Mouse (Mus musculus) hindbrain, embryonic 15.5 days (tissue): Measurements from ENCODE around the gene Fgd4. TPM values are rescaled to one million over a fixed set of nuclear protein-coding genes. Genes with fewer than 3 reads are reported as not detected.
"Not testable (repeated sequence)": the region's sequence is repeated elsewhere in the genome, so short reads cannot be mapped to it uniquely, and the experiment has no call there.

Source experiments
- ATAC-seq: fragments of 200-750 bp; cut with Nextera tagmentation; 2 replicates; pipeline ENCODE4 v1.8.0; 2017; ENCODE audit warnings: low read depth, moderate number of reproducible peaks, moderate TSS enrichment; ENCODE audit not compliant: low FRiP score
- H3K27ac ChIP-seq: fragments of 300-500 bp; sonication (generic); replicated peaks from 2 replicates; pipeline ENCODE4 v1.5.1; 2015; ENCODE audit warnings: mild to moderate bottlenecking, inconsistent platforms
- H3K27me3 ChIP-seq: fragments of 300-500 bp; sonication (generic); 2 replicates; pipeline ENCODE4 v1.6.1; 2015; ENCODE audit warnings: control low read depth, inconsistent platforms
- H3K36me3 ChIP-seq: fragments of 300-500 bp; sonication (generic); 2 replicates; pipeline ENCODE4 v1.6.1; 2015; ENCODE audit warnings: control low read depth, inconsistent platforms
- H3K4me1 ChIP-seq: fragments of 300-500 bp; sonication (generic); replicated peaks from 2 replicates; pipeline ENCODE4 v1.6.1; 2015; ENCODE audit warnings: control low read depth, inconsistent platforms
- H3K4me2 ChIP-seq: fragments of 300-500 bp; sonication (generic); 2 replicates; pipeline ENCODE4 v1.6.1; 2015; ENCODE audit warnings: moderate library complexity, mild to moderate bottlenecking, inconsistent platforms
- H3K4me3 ChIP-seq: fragments of 300-500 bp; sonication (generic); 2 replicates; pipeline ENCODE4 v1.5.1; 2015; ENCODE audit warnings: mild to moderate bottlenecking, inconsistent platforms
- H3K9ac ChIP-seq: fragments of 300-500 bp; sonication (generic); 2 replicates; pipeline ENCODE4 v1.6.1; 2015; ENCODE audit warnings: inconsistent platforms
- H3K9me3 ChIP-seq: fragments of 300-500 bp; sonication (generic); 2 replicates; pipeline ENCODE4 v1.6.1; 2016; ENCODE audit warnings: control low read depth, inconsistent platforms
- WGBS: fragments of 180-500 bp; shearing (Covaris S2); methylation state at CpG from one replicate; pipeline ENCODE4 v1.1.7; 2015; 5-methylcytosine and 5-hydroxymethylcytosine counted together
- polyA plus RNA-seq: library from polyadenylated mRNA; unstranded; fragments of >200 nt; fragmentation: Nextera tagmentation; extraction: Ambion mirVana; gene quantifications from 2 replicates; pipeline ENCODE4 v1.2.1, GENCODE M21; 2015

Gene Fgd4
- polyA plus RNA-seq, 1 experiment from 2014 or later: 19.3 TPM

DNA sequence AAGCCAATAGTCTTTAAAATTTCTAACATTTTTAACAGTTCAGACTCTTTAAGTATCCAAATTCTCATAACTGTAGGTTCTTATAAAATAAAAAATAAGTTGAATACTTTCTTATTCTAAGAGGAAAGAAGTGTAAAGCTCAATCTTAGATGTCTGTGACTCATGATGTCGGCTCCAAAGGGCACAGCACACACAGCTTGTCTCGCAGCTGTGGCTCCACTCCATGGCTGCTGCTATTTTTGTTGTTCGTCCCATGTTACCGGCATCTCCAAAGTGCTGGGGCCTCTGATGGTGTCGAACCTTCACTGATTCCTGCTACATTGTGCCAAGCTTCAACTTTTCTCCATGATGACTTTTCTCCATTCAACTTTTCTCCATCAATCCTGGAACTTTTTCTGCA is 34.1 kb downstream of the Fgd4 start:
- ATAC-seq: no peak
- Histone ChIP-seq H3K4me2 (no peak overlapping the region), H3K4me3 (no peak overlapping the region), H3K9ac (no peak overlapping the region), H3K9me3 (no peaks in the 10 kb centered on the region), H3K4me1 (no peaks in the 10 kb centered on the region), H3K27me3 (no peaks in the 10 kb centered on the region), H3K36me3 (no peaks in the 10 kb centered on the region), H3K27ac (no peak overlapping the region)
- 87% methylated on average over 5 of the region's 5 CpGs for WGBS

DNA sequence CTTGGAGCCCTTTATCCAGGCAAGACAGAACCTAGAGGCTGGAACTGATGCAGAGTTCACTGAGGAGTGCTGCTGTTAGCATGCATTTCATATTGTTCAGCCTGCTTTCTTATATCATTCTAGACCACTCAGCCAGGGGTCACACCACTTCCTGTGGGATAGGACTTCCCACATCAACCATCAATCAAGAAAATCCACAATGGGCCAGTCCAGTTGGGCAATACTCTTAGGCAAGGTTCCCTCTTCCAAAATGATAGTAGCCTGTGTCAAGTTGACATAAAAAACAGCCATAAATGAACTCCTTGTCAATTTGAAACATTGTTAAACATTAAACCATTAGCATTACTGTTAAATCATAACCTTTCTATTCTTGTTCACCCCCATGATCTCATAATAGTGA is 34.6 kb downstream of the Fgd4 start:
- Histone ChIP-seq H3K4me3 (no peak overlapping the region), H3K27me3 (no peaks in the 10 kb centered on the region), H3K9ac (no peak overlapping the region), H3K27ac (no peak overlapping the region), H3K36me3 (no peaks in the 10 kb centered on the region), H3K4me1 (0 out of 2 replicates have a peak, but pooled peaks cover under 1% of the 10 kb centered on the region), H3K4me2 (no peak overlapping the region), H3K9me3 (no peaks in the 10 kb centered on the region)
- ATAC-seq: no peak

DNA sequence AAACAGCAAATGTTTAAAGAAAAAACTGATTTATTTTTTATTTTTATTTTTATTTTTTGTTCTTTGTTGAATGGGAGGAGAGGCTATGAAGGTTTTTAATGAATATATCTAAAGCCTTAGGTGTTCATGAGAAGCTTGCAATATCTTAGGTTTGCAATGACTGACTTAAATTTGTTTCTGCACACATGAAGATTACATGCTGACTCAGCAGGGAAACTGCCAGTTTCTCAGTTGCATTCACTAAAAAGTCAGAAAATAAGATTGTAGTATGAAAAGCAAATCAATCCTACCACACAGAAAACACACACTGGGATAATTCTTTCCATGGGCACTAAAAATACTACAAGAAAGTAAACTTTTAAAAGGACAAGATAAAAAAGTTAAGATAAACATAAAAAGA is 39.6 kb downstream of the Fgd4 start:
- no peaks in the 10 kb centered on the region for H3K9me3 ChIP-seq
- H3K4me2 ChIP-seq: peak overlapping the region; percentile 68
- ATAC-seq: no peak
- H3K9ac ChIP-seq: no peak overlapping the region
- H3K4me1 ChIP-seq: peaks cover 24% of the 10 kb centered on the region
- no peak overlapping the region for H3K27ac ChIP-seq
- H3K4me3 ChIP-seq: no peak overlapping the region
- H3K27me3 ChIP-seq: no peaks in the 10 kb centered on the region
- no peaks in the 10 kb centered on the region for H3K36me3 ChIP-seq

GRCm38 (mm10) chr16:16559878-16560531 is 40.3 kb downstream of the Fgd4 start:
- Histone ChIP-seq H3K27me3 (no peaks in the 10 kb centered on the region), H3K9me3 (no peaks in the 10 kb centered on the region), H3K4me1 (peaks cover 28% of the 10 kb centered on the region), H3K4me3 (peak overlapping the region; percentile 58), H3K9ac (peak overlapping the region; percentile 58), H3K4me2 (peak overlapping the region; percentile 68), H3K36me3 (no peaks in the 10 kb centered on the region), H3K27ac (peak overlapping the region; percentile 91)
- WGBS: 2% methylated on average over 9 of the region's 9 CpGs
- ATAC-seq: peak; percentile 98

DNA sequence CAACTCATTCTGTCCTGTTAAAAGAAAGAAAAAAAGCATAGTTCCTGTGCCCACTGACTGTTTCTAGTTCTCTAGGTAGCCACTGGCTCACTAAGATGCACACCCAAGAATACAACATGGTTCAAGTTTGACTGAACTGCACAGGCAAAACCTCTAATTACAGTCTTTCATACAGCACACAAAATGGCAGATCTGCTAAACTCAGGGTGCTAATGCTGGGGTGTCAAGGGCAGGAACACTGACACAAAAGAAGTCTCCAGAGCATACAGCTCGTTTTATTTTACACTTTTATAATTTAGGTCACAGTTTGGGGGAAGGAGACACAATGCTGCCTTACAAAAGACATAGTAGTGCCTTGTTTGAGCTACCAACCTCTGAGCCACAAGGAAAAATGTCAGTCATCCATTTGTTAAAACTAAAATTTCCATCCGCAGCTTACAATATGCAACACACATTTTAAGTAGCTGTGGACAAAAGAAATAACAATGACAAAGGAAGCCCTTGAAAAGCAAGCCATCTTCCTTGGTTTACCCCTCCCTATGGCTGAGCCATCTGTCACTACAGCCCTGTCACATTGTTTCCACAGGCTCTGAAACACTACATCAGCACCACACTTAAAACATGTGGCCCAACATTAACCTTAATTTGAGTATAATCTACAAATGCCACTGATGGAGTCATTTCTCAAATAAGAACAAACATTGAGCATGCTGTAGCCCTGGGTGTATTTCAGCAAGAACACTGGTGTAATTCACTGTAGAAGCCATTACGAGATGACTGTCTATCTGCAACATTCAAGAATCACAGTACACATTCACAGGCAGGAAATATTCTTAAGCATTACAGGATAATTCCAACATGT is 41.1 kb downstream of the Fgd4 start:
- peak; percentile 67 for ATAC-seq
- no peaks in the 10 kb centered on the region for H3K9me3 ChIP-seq
- peaks cover 31% of the 10 kb centered on the region for H3K4me1 ChIP-seq
- H3K27me3 ChIP-seq: no peaks in the 10 kb centered on the region
- peak overlapping the region; percentile 68 for H3K4me2 ChIP-seq
- WGBS: 8% methylated on average over 3 of the region's 3 CpGs
- no peaks in the 10 kb centered on the region for H3K36me3 ChIP-seq
- peak overlapping the region; percentile 58 for H3K9ac ChIP-seq
- peak overlapping the region; percentile 58 for H3K4me3 ChIP-seq
- peak overlapping the region; percentile 91 for H3K27ac ChIP-seq

GRCm38 (mm10) chr16:16557738-16558137 is 42.6 kb downstream of the Fgd4 start:
- no peaks in the 10 kb centered on the region for H3K36me3 ChIP-seq
- H3K4me3 ChIP-seq: peak overlapping the region; percentile 33
- no peaks in the 10 kb centered on the region for H3K9me3 ChIP-seq
- WGBS: 57% methylated on average over 4 of the region's 4 CpGs
- peak overlapping the region; percentile 68 for H3K4me2 ChIP-seq
- peaks cover 33% of the 10 kb centered on the region for H3K4me1 ChIP-seq
- ATAC-seq: no peak
- H3K27ac ChIP-seq: no peak overlapping the region
- H3K27me3 ChIP-seq: no peaks in the 10 kb centered on the region
- H3K9ac ChIP-seq: peak overlapping the region; percentile 31; the same call in 1 of the 2 replicates

DNA sequence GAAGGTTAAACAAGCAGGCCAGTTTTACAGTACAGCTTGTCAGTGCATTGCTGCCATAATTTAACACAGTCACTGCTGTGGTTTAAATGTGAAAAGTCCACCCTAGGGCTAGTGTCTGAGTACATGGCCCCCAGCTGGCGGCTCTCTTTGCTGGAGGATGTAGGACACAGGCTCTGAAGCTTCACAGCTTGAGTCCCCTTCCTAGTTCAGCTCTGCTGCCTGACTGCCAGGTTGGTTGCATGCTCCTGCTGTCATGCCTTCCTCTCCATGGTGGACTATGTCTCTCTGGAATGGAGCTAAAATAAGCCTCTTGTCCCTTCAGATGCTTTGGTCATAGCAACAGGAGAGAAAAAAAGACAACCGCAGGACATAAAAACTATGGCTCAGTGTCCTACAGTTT is 46.3 kb downstream of the Fgd4 start:
- Histone ChIP-seq H3K4me1 (peaks cover 34% of the 10 kb centered on the region), H3K27me3 (no peaks in the 10 kb centered on the region), H3K27ac (no peak overlapping the region), H3K36me3 (no peaks in the 10 kb centered on the region), H3K9me3 (no peaks in the 10 kb centered on the region), H3K4me3 (no peak overlapping the region), H3K9ac (no peak overlapping the region), H3K4me2 (no peak overlapping the region)
- ATAC-seq: no peak
- WGBS: 43% methylated on average over 2 of the region's 2 CpGs

DNA sequence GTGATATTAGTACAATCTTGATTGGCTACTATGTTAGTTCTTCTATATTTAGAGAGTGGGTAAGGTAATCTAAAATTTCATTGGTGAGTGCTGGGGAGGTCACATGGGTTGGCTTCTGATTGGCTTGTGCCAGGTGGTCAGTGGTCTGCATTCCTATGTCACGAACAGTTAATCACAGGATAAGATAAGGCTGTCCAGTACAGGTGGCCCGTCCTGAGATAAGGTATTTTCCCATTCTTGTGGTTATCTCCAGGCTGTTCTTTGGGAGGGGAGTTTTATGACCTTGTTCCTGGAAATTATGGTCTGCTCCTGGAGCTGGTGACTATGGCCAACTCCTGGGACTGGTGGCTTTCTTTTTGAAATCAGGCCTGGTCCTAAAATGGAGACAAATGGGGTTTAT is 48.2 kb downstream of the Fgd4 start:
- H3K4me2 ChIP-seq: no peak overlapping the region
- peaks cover 24% of the 10 kb centered on the region for H3K4me1 ChIP-seq
- no peak overlapping the region for H3K4me3 ChIP-seq
- no peak for ATAC-seq
- 89% methylated on average over 2 of the region's 2 CpGs for WGBS
- H3K9ac ChIP-seq: no peak overlapping the region
- no peaks in the 10 kb centered on the region for H3K36me3 ChIP-seq
- no peak overlapping the region for H3K27ac ChIP-seq
- H3K27me3 ChIP-seq: no peaks in the 10 kb centered on the region
- no peaks in the 10 kb centered on the region for H3K9me3 ChIP-seq

- 86% methylated on average over 2 of the region's 2 CpGs for WGBS
- Histone ChIP-seq H3K9ac (no peak overlapping the region), H3K27ac (no peak overlapping the region)
Measured at GRCm38 (mm10) chr16:16549105-16549504, 51.2 kb downstream of the Fgd4 start.

GRCm38 (mm10) chr16:16546657-16547056 is 53.7 kb downstream of the Fgd4 start:
- WGBS: 18% methylated on average over 1 of the region's 1 CpGs
- peaks cover 9% of the 10 kb centered on the region; the same call in 1 of the 2 replicates for H3K4me1 ChIP-seq
- H3K27me3 ChIP-seq: no peaks in the 10 kb centered on the region
- H3K9ac ChIP-seq: no peak overlapping the region
- H3K4me2 ChIP-seq: no peak overlapping the region
- peak; percentile 25; the same call in 1 of the 2 replicates for ATAC-seq
- no peak overlapping the region for H3K27ac ChIP-seq
- peaks cover 3% of the 10 kb centered on the region; the same call in 1 of the 2 replicates for H3K36me3 ChIP-seq
- no peaks in the 10 kb centered on the region for H3K9me3 ChIP-seq
- H3K4me3 ChIP-seq: no peak overlapping the region

More at GRCm38 (mm10) chr16:16549105-16549504, 51.2 kb downstream of the Fgd4 start:
- Histone ChIP-seq H3K4me2 (no peak overlapping the region), H3K36me3 (no peaks in the 10 kb centered on the region), H3K9me3 (no peaks in the 10 kb centered on the region), H3K4me1 (peaks cover 9% of the 10 kb centered on the region; the same call in 1 of the 2 replicates), H3K4me3 (no peak overlapping the region), H3K27me3 (no peaks in the 10 kb centered on the region)
- ATAC-seq: no peak

- peak; percentile 36; the same call in 1 of the 2 replicates for ATAC-seq
- WGBS: 74% methylated on average over 3 of the region's 3 CpGs
Measured at GRCm38 (mm10) chr16:16542956-16543441, 57.4 kb downstream of the Fgd4 start.

GRCm38 (mm10) chr16:16539396-16539795 is 61.0 kb downstream of the Fgd4 start:
- H3K27ac ChIP-seq, H3K9ac ChIP-seq, ATAC-seq, H3K9me3 ChIP-seq, H3K4me1 ChIP-seq, H3K4me3 ChIP-seq, H3K27me3 ChIP-seq, H3K36me3 ChIP-seq, H3K4me2 ChIP-seq: not testable (repeated sequence)
- 79% methylated on average over 2 of the region's 2 CpGs for WGBS

More at GRCm38 (mm10) chr16:16542956-16543441, 57.4 kb downstream of the Fgd4 start:
- 0 out of 2 replicates have a peak, but pooled peaks cover 9% of the 10 kb centered on the region for H3K4me1 ChIP-seq
- no peak overlapping the region for H3K9ac ChIP-seq
- H3K4me2 ChIP-seq: no peak overlapping the region
- H3K36me3 ChIP-seq: peaks cover 3% of the 10 kb centered on the region; the same call in 1 of the 2 replicates
- H3K4me3 ChIP-seq: no peak overlapping the region
- H3K9me3 ChIP-seq: no peaks in the 10 kb centered on the region
- H3K27me3 ChIP-seq: no peaks in the 10 kb centered on the region
- no peak overlapping the region for H3K27ac ChIP-seq
